Mouse (Mus musculus) hindbrain, embryonic 16.5 days (tissue): ENCODE measurements around the gene Abcb9. TPM values are rescaled to one million over a fixed set of nuclear protein-coding genes. Genes with fewer than 3 reads are reported as not detected.

Source experiments
- ATAC-seq: fragments of 200-750 bp; cut with Nextera tagmentation; 2 replicates; pipeline ENCODE4 v1.8.0; 2017; ENCODE audit warnings: moderate TSS enrichment, moderate library complexity
- H3K27ac ChIP-seq: fragments of 300-500 bp; sonication (generic); 2 replicates; pipeline ENCODE4 v1.5.1; 2014; ENCODE audit warnings: low read depth, mild to moderate bottlenecking, control low read depth, low read length, moderate library complexity
- H3K27me3 ChIP-seq: fragments of 300-500 bp; sonication (generic); replicated peaks from 2 replicates; pipeline ENCODE4 v1.6.1; 2014; ENCODE audit warnings: low read length; ENCODE audit not compliant: control insufficient read depth, insufficient read depth
- H3K36me3 ChIP-seq: fragments of 300-500 bp; sonication (generic); 2 replicates; pipeline ENCODE4 v1.6.1; 2014; ENCODE audit warnings: mild to moderate bottlenecking, low read length, moderate library complexity, mixed read lengths; ENCODE audit not compliant: control insufficient read depth, insufficient read depth
- H3K4me1 ChIP-seq: fragments of 300-500 bp; sonication (generic); 2 replicates; pipeline ENCODE4 v1.6.1; 2014; ENCODE audit warnings: low read depth, low read length; ENCODE audit not compliant: control insufficient read depth, insufficient read depth
- H3K4me2 ChIP-seq: fragments of 300-500 bp; sonication (generic); 2 replicates; pipeline ENCODE4 v1.6.1; 2014; ENCODE audit warnings: mild to moderate bottlenecking, low read length, control low read depth, moderate library complexity
- H3K4me3 ChIP-seq: fragments of 300-500 bp; sonication (generic); 2 replicates; pipeline ENCODE4 v1.5.1; 2014; ENCODE audit warnings: mild to moderate bottlenecking, low read length, control low read depth, moderate library complexity
- H3K9ac ChIP-seq: fragments of 300-500 bp; sonication (generic); 2 replicates; pipeline ENCODE4 v1.6.1; 2014; ENCODE audit warnings: low read depth, mild to moderate bottlenecking, control low read depth, low read length, moderate library complexity
- H3K9me3 ChIP-seq: fragments of 300-500 bp; sonication (generic); 2 replicates; pipeline ENCODE4 v1.6.1; 2014; ENCODE audit warnings: mild to moderate bottlenecking, low read length, moderate library complexity; ENCODE audit not compliant: control insufficient read depth
- whole genome bisulfite sequencing: fragments of 180-500 bp; shearing (Covaris S2); extraction: QIAGEN DNeasy Blood & Tissue Kit; methylation state at CpG from one replicate; pipeline ENCODE4 v1.1.7; 2014; 5-methylcytosine and 5-hydroxymethylcytosine counted together
- polyA plus RNA-seq: library from polyadenylated mRNA; unstranded; fragments of >200 nt; fragmentation: Nextera tagmentation; extraction: Ambion mirVana; gene quantifications from 2 replicates; pipeline ENCODE4 v1.2.1, GENCODE M21; 2015

Gene Abcb9
- polyA plus RNA-seq, 1 experiment from 2014 or later = 28.1 TPM

- Histone ChIP-seq H3K36me3 (no peaks in the 10 kb centered on the region), H3K4me2 (no peak overlapping the region), H3K4me1 (peaks cover 68% of the 10 kb centered on the region), H3K9ac (no peak overlapping the region), H3K27me3 (no peaks in the 10 kb centered on the region), H3K4me3 (no peak overlapping the region), H3K27ac (no peak overlapping the region), H3K9me3 (no peaks in the 10 kb centered on the region)
- 80% methylated on average over 7 of the region's 7 CpGs for WGBS
- ATAC-seq = no peak
Observed at GRCm38 (mm10) chr5:124016291-124016821, 79.2 kb downstream of the Abcb9 start.

- Histone ChIP-seq H3K4me1 (peaks cover 74% of the 10 kb centered on the region), H3K4me2 (no peak overlapping the region), H3K36me3 (no peaks in the 10 kb centered on the region), H3K4me3 (no peak overlapping the region), H3K27ac (no peak overlapping the region; the same call in 1 of the 2 replicates), H3K9ac (no peak overlapping the region), H3K27me3 (no peaks in the 10 kb centered on the region), H3K9me3 (no peaks in the 10 kb centered on the region)
- no peak for ATAC-seq
- WGBS = 76% methylated on average over 2 of the region's 2 CpGs
Observed at GRCm38 (mm10) chr5:124015727-124016126, 79.9 kb downstream of the Abcb9 start.

GRCm38 (mm10) chr5:124014791-124015251, 80.8 kb downstream of the Abcb9 start:
- ATAC-seq = no peak
- 6% methylated on average over 11 of the region's 11 CpGs for WGBS
- Histone ChIP-seq H3K27ac (peak overlapping the region; percentile 66), H3K27me3 (no peaks in the 10 kb centered on the region), H3K9ac (peak overlapping the region; percentile 27; the same call in 1 of the 2 replicates), H3K4me1 (peaks cover 75% of the 10 kb centered on the region), H3K36me3 (no peaks in the 10 kb centered on the region; the same call in 1 of the 2 replicates), H3K9me3 (no peaks in the 10 kb centered on the region), H3K4me2 (peak overlapping the region; percentile 29), H3K4me3 (no peak overlapping the region)

GRCm38 (mm10) chr5:124014180-124014579, 81.4 kb downstream of the Abcb9 start:
- Histone ChIP-seq H3K4me3 (no peak overlapping the region), H3K4me1 (peaks cover 69% of the 10 kb centered on the region), H3K27me3 (no peaks in the 10 kb centered on the region), H3K4me2 (peak overlapping the region; percentile 29), H3K9ac (peak overlapping the region; percentile 27; the same call in 1 of the 2 replicates), H3K36me3 (peaks cover 3% of the 10 kb centered on the region; the same call in 1 of the 2 replicates), H3K27ac (peak overlapping the region; percentile 66), H3K9me3 (no peaks in the 10 kb centered on the region)
- no peak for ATAC-seq
- 47% methylated on average over 3 of the region's 3 CpGs for WGBS

- no peak for ATAC-seq
- H3K4me1 ChIP-seq = peaks cover 68% of the 10 kb centered on the region
- H3K9ac ChIP-seq = no peak overlapping the region
- H3K36me3 ChIP-seq = peaks cover 3% of the 10 kb centered on the region; the same call in 1 of the 2 replicates
- H3K9me3 ChIP-seq = no peaks in the 10 kb centered on the region
- 73% methylated on average over 16 of the region's 16 CpGs for WGBS
- peak overlapping the region; percentile 66 for H3K27ac ChIP-seq
- H3K27me3 ChIP-seq = no peaks in the 10 kb centered on the region
- peak overlapping the region; percentile 7; the same call in 1 of the 2 replicates for H3K4me2 ChIP-seq
- no peak overlapping the region for H3K4me3 ChIP-seq
Observed at GRCm38 (mm10) chr5:124013747-124014146, 81.9 kb downstream of the Abcb9 start.

- Histone ChIP-seq H3K4me1 (peaks cover 63% of the 10 kb centered on the region), H3K9me3 (no peaks in the 10 kb centered on the region), H3K27ac (peak overlapping the region; percentile 44; the same call in 1 of the 2 replicates), H3K36me3 (peaks cover 10% of the 10 kb centered on the region), H3K27me3 (no peaks in the 10 kb centered on the region), H3K9ac (no peak overlapping the region), H3K4me3 (no peak overlapping the region), H3K4me2 (no peak overlapping the region)
- ATAC-seq = no peak
- WGBS = 83% methylated on average over 10 of the region's 10 CpGs
Observed at GRCm38 (mm10) chr5:124012885-124013284, 82.7 kb downstream of the Abcb9 start.

GRCm38 (mm10) chr5:124011927-124012326, 83.7 kb downstream of the Abcb9 start:
- Histone ChIP-seq H3K4me3 (no peak overlapping the region), H3K4me2 (peak overlapping the region; percentile 42), H3K27ac (peak overlapping the region; percentile 58), H3K9me3 (no peaks in the 10 kb centered on the region), H3K4me1 (peaks cover 54% of the 10 kb centered on the region), H3K27me3 (no peaks in the 10 kb centered on the region), H3K36me3 (peaks cover 17% of the 10 kb centered on the region), H3K9ac (peak overlapping the region; percentile 51)
- WGBS = 5% methylated on average over 8 of the region's 8 CpGs
- ATAC-seq = no peak

Other genes starting within 250 kb of the Abcb9 start
- gene Hcar2, start 230.3 kb downstream of the Abcb9 start, polyA plus RNA-seq = not detected in 2 replicates
- gene Hcar1, start 215.8 kb downstream of the Abcb9 start, polyA plus RNA-seq = 0.91 and 0.94 TPM in 2 replicates
- gene Denr, start 188.6 kb downstream of the Abcb9 start, polyA plus RNA-seq = 105 and 112 TPM in 2 replicates
- 3.7 and 4.9 TPM in 2 replicates for gene Gm43518, start 168.4 kb downstream of the Abcb9 start, polyA plus RNA-seq
- gene Ccdc62, start 165.1 kb downstream of the Abcb9 start, polyA plus RNA-seq = 4.2 and 5.7 TPM in 2 replicates
- 34.3 and 35.3 TPM in 2 replicates for gene Hip1r, start 122.2 kb downstream of the Abcb9 start, polyA plus RNA-seq
- gene Vps37b, start 63.5 kb downstream of the Abcb9 start, polyA plus RNA-seq = 70.9 and 81.1 TPM in 2 replicates
- 41.9 and 44.2 TPM in 2 replicates for gene Ogfod2, start 16.5 kb upstream of the Abcb9 start, polyA plus RNA-seq
- gene Arl6ip4, start 20.3 kb upstream of the Abcb9 start, polyA plus RNA-seq = 75.3 and 81.1 TPM in 2 replicates
- gene Pitpnm2, start 154.0 kb upstream of the Abcb9 start, polyA plus RNA-seq = 8.4 and 9.8 TPM in 2 replicates
- gene Mphosph9, start 232.2 kb upstream of the Abcb9 start, polyA plus RNA-seq = 9.1 and 9.9 TPM in 2 replicates
- 13.3 and 14.2 TPM in 2 replicates for gene 2810006K23Rik, start 232.3 kb upstream of the Abcb9 start, polyA plus RNA-seq